Mouse (Mus musculus) lung, postnatal 36 days (tissue): ENCODE measurements around the gene Tsen2.

Experiments used
- DNase-seq: peaks from one replicate; pipeline ENCODE4 v3.0.0; 2022; ENCODE audit warnings: mixed read lengths

Tsen2 gene

GRCm38 (mm10) chr6:115544442-115544970 is at the start of gene Tsen2:
Tsen2 (plus strand) TSS chr6:115544664.
- peak; percentile 98 for DNase-seq

- no peak for DNase-seq
These were observed 44.9 kb upstream of the Tsen2 start for GRCm38 (mm10) chr6:115499540-115499939.

- DNase-seq = no peak
These were observed 44.2 kb upstream of the Tsen2 start for GRCm38 (mm10) chr6:115500234-115500633.

DNA sequence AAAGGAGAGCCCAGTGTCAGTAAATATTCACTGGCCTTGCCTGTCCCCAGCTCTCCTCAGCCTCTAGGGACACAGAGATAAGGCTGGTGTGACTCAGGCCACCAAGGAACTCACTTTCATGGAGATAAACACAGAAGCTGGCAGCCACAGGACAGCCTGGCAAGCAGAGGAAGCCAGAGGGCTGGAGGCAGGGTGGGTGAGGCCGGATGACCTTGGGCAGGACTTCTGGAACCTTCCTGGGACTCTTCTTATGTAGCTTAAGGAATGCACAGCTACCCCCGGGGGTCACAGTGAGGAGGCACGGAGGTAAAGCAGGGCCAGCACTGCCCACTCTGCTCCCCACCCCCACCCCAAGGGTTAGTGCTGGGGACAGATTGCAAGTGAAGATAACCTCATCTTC is 43.3 kb upstream of the Tsen2 start:
- peak; percentile 49 for DNase-seq

DNA sequence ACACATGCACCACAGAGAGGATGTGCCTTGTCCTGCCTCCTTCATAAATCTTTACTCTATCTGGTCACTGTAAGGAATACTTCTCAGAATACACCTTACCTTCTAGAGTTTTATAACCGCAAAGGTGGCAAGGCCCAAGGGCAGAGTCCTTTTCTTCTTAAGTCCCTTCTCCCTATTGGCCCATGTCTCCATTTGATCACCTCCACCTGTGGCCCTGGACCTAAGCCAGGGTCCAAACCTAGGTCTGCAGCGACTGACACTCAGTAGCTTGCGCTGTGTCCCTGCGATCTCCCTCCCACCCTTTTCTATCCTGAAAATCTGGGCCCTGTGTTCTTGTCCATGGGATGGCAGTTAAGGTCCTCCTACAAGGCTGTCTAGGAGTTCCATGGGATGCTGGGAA is 41.4 kb upstream of the Tsen2 start:
- no peak for DNase-seq

DNA sequence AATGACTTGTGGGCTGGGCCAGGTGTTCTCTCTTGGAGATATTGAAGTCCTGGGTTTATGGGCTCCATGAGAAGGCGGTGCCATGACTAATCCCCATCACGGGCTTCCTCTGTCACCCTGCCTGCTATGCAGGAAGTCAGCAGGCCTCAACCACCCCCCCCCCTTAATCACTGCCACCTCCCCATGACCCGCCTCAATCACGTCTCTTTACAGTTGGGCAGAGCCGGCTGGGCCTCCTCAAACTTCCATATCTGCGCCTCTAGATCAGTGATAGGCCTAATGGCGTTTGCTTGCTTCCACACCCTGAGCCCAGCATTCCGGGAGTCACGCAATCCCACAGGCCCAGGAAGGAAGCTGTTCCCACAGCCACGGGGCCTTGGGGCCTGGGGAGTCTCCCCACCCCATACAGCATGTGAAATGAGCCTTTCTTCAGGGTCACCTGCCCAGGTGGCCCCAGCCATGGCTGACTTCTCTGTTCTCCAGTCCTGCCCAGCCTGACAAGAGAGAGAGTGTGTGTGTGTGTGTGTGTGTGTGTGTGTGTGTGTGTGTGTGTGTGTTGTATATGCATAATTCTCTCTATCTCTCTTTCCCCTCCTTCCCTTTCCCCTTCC is 40.8 kb upstream of the Tsen2 start:
- DNase-seq = no peak

- DNase-seq = no peak
These were observed 40.3 kb upstream of the Tsen2 start for GRCm38 (mm10) chr6:115504160-115504558.

- DNase-seq = no peak
These were observed 39.5 kb upstream of the Tsen2 start for GRCm38 (mm10) chr6:115504915-115505314.

DNA sequence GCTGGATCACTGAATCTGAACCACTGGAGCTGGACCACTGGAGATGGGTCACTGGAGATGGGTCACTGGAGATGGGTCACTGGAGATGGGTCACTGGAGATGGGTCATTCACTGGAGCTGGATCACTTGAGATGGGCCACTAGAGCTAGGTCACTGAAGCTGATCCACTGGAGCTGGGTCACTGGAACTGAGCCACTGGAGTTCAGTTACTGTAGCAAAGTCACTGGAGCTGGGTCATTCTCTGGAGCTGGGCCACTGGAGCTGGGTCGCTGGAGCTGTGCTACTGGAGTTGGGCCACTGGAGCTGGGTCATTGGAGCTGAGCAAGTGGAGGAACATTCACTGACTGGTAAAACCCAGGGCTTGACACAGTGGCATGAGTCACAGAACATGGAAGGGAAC is 38.0 kb upstream of the Tsen2 start:
- no peak for DNase-seq

DNA sequence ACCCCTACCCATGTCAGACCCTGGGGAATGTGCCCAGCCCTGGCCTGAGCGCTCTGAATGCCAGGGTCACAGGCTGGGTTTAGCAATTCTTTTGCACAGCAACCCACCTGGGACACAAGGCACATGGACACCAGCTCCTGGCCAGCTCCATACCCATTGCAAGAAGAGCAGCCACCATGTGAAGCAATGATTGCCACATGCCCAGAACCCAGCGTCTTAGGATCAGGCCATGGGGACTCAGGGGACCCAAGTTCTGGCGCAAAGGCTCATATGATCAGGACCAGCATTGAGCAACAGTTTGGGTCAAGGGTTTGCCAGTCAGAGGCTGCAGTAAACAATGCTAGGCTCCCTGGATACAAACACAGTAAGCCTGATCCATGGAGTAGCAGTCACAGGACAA is 33.0 kb upstream of the Tsen2 start:
- peak; percentile 61 for DNase-seq

DNA sequence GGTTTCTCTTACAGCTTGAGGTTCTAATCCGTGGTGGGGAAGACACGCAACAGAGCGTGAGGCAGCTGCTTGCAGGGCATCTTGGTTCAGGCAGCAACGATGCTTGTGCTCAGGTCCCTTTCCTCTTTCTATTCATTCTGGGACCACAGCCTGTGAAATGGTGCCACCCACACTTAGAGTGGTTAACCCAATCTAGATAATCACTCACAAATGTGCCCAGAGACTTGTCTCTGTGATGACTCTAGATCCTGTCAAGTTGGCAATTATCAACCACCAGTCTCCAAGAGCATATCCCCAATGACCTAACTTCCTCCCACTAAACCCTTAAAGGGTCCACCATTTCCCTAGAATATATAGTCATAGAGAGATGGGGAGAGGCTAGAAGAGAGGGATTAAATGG is 31.3 kb upstream of the Tsen2 start:
- no peak for DNase-seq

GRCm38 (mm10) chr6:115517904-115518303 is 26.6 kb upstream of the Tsen2 start:
- DNase-seq = no peak

GRCm38 (mm10) chr6:115518352-115518751 is 26.1 kb upstream of the Tsen2 start:
- no peak for DNase-seq

DNA sequence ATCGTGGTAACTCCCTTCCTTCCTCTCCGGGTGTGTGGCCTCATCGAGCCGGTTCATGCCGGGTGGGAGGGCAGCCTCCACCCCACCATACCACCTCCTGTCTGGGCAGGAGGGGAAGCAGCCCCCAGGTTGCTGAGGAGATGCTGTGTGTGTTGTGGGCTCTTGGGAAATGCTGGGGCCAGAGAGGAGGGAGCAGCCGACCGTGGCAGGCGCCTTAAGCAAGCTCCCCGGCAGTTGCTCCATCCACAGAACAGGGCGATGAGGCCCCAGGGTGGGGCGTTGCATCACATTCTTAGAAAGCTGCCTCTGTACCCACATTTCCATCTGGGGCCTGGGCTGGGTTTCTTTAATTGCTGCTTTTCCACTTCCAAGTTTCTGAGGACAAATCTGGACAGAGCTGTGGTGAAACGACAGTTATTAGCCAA is 25.2 kb upstream of the Tsen2 start:
- DNase-seq = peak; percentile 76

DNA sequence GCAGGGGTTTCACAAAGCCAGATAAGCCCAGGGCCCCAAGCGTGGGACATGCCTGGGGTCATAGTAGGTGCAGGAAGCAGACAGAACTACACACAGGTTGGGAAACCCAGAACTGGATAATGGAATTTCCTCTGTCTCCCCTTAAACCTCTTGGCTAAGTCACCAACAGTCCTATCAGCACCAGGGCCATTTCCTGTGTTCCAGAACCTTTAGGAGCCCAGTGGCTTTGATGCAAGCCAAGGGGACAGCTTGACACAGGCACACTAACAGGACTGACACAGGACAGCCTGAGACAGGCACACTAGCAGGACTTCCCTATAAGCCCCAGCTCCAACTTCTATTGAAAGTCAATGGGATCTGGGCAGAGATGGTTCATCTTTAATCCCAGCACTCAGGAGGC is 22.5 kb upstream of the Tsen2 start:
- no peak for DNase-seq

DNA sequence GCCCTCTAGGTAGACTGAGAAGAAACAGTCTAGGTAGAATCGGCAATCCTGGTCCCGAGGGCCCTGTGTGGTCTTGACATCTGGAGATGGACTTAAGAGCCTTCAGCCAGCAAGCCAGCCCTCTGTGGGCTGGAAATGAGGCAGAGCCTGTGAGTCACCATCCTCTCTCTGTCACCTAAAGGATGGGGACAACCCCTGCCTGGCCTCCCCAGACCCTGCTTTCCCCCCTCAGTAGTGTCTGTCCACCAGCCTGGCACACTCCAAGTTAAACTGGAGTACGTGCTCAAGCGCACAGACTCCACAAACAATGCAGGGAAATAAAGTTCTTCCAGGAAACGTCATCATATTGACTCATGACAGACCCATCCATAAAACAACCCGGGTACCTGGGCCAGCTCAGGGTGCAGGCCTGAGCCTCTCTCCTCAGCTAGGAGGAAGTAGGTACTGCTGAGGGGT is 21.7 kb upstream of the Tsen2 start:
- no peak for DNase-seq

DNA sequence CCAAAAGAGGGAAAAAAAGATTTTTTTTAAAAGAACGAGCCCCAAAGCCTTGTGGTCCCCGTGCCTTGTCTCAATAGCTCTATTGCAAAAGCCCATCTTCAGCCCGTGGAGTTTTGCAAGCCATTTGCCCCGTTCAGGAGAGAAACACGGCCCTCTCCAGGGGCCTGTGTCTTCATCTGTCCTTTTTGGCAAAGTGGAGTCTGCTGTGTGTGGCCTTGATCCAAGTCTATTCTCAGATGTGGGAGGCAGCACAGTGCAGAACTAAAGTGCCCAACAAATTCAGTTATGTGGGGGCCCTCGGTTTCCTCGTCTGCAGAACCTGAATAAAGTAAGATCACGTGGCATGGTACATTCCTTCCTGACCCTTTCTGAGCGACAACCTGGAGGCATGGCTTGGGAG is 21.3 kb upstream of the Tsen2 start:
- DNase-seq = peak; percentile 59

GRCm38 (mm10) chr6:115524449-115524990 is 19.9 kb upstream of the Tsen2 start:
- DNase-seq = peak; percentile 28

DNA sequence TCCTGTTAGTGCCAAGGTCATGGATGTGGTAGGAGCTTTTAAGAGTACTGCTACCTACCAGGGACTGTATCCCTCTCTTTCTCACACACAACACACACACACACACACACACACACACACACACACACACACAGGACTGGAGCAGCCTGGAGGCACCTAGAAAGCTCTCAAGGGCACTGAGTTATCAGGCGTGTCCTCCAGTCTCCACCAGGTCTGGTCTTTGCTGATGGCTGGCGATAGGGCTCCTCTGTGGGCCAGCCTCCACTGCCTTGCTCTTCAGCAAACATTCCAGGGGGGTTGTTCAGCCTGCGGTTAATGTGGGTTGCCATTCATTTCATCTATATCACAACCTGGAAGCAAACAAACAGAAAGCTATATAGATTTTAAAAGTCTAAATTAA is 17.0 kb upstream of the Tsen2 start:
- DNase-seq = no peak

GRCm38 (mm10) chr6:115528372-115528771 is 16.1 kb upstream of the Tsen2 start:
- no peak for DNase-seq

GRCm38 (mm10) chr6:115534617-115535016 is 9.8 kb upstream of the Tsen2 start:
- DNase-seq = peak; percentile 45

- no peak for DNase-seq
These were observed 8.3 kb upstream of the Tsen2 start for GRCm38 (mm10) chr6:115536169-115536568.

- DNase-seq = peak; percentile 88
These were observed 5.6 kb upstream of the Tsen2 start for GRCm38 (mm10) chr6:115538645-115539429.
